Mouse (Mus musculus) stomach, postnatal 0 days (tissue): ENCODE measurements at regions not wholly inside any gene's neighbourhood (a gene's known extent, or its start where the extent isn't known, plus 50 kb on each side); places are given as distances from the start of the nearest gene placed in this dataset.

ENCODE experiments used
- ATAC-seq: fragments of 200-750 bp; cut with Nextera tagmentation; 2 replicates; pipeline ENCODE4 v1.8.0; 2017; ENCODE audit not compliant: low FRiP score, low TSS enrichment
- DNase-seq: peaks from one replicate; pipeline ENCODE4 v3.0.0-alpha.2; 2016; ENCODE audit warnings: low spot score
- H3K27ac ChIP-seq: fragments of 300-500 bp; sonication (generic); replicated peaks from 2 replicates; pipeline ENCODE4 v1.5.1; 2014; ENCODE audit warnings: mild to moderate bottlenecking, control low read depth
- H3K27me3 ChIP-seq: fragments of 300-500 bp; sonication (generic); 2 replicates; pipeline ENCODE4 v1.6.1; 2014; ENCODE audit warnings: low read length; ENCODE audit not compliant: control insufficient read depth, insufficient read depth
- H3K36me3 ChIP-seq: fragments of 300-500 bp; sonication (generic); 2 replicates; pipeline ENCODE4 v1.6.1; 2014; ENCODE audit warnings: low read length, mixed read lengths; ENCODE audit not compliant: control insufficient read depth, insufficient read depth
- H3K4me1 ChIP-seq: fragments of 300-500 bp; sonication (generic); replicated peaks from 2 replicates; pipeline ENCODE4 v1.6.1; 2014; ENCODE audit warnings: antibody characterized with exemption; ENCODE audit not compliant: control insufficient read depth, insufficient read depth
- H3K4me2 ChIP-seq: fragments of 300-500 bp; sonication (generic); replicated peaks from 2 replicates; pipeline ENCODE4 v1.6.1; 2014; ENCODE audit warnings: low read depth, mild to moderate bottlenecking, control low read depth, moderate library complexity
- H3K4me3 ChIP-seq: fragments of 300-500 bp; sonication (generic); 2 replicates; pipeline ENCODE4 v1.5.1; 2014; ENCODE audit warnings: low read depth, low read length, control low read depth
- H3K9ac ChIP-seq: fragments of 300-500 bp; sonication (generic); 2 replicates; pipeline ENCODE4 v1.6.1; 2014; ENCODE audit warnings: mild to moderate bottlenecking, low read length, control low read depth, mixed read lengths
- H3K9me3 ChIP-seq: fragments of 300-500 bp; sonication (generic); 2 replicates; pipeline ENCODE4 v1.6.1; 2016; ENCODE audit warnings: low read length; ENCODE audit not compliant: control insufficient read depth
- CTCF ChIP-seq: IDR thresholded peaks from 2 replicates; pipeline ENCODE4 v1.5.1; 2016; ENCODE audit warnings: antibody characterized with exemption, low read depth, mild to moderate bottlenecking, moderate library complexity
- EP300 ChIP-seq: optimal IDR thresholded peaks from 2 replicates; pipeline ENCODE3; 2016; ENCODE audit warnings: antibody characterized with exemption
- WGBS: fragments of 180-500 bp; shearing (Covaris S2); extraction: QIAGEN DNeasy Blood & Tissue Kit; methylation state at CpG from one replicate; pipeline ENCODE4 v1.1.7; 2014; 5-methylcytosine and 5-hydroxymethylcytosine counted together

GRCm38 (mm10) chr6:99895558-99895957 is 169.4 kb upstream of the Prok2 start:
- Histone ChIP-seq H3K4me3 (no peak overlapping the region), H3K27me3 (no peaks in the 10 kb centered on the region), H3K27ac (no peak overlapping the region), H3K9ac (no peak overlapping the region), H3K4me1 (no peaks in the 10 kb centered on the region), H3K4me2 (no peak overlapping the region), H3K9me3 (no peaks in the 10 kb centered on the region), H3K36me3 (no peaks in the 10 kb centered on the region)
- ATAC-seq (no peak), DNase-seq (no peak)
- 89% methylated on average over 4 of the region's 4 CpGs for WGBS
- TF ChIP-seq CTCF (no peak), EP300 (no peak)

GRCm38 (mm10) chr6:99893936-99894335 is 167.7 kb upstream of the Prok2 start:
- H3K9ac ChIP-seq = no peak overlapping the region
- no peak overlapping the region for H3K4me2 ChIP-seq
- H3K27me3 ChIP-seq = no peaks in the 10 kb centered on the region
- DNase-seq (no peak), ATAC-seq (no peak)
- no peaks in the 10 kb centered on the region for H3K9me3 ChIP-seq
- no peak overlapping the region for H3K4me3 ChIP-seq
- TF ChIP-seq CTCF (no peak), EP300 (no peak)
- no peak overlapping the region for H3K27ac ChIP-seq
- 30% methylated on average over 4 of the region's 4 CpGs for WGBS
- no peaks in the 10 kb centered on the region for H3K4me1 ChIP-seq
- H3K36me3 ChIP-seq = no peaks in the 10 kb centered on the region

GRCm38 (mm10) chr6:99892204-99892603 is 166.0 kb upstream of the Prok2 start:
- no peaks in the 10 kb centered on the region for H3K36me3 ChIP-seq
- no peak overlapping the region for H3K4me2 ChIP-seq
- DNase-seq (no peak), ATAC-seq (no peak)
- WGBS = 92% methylated on average over 9 of the region's 9 CpGs
- H3K27ac ChIP-seq = no peak overlapping the region
- no peaks in the 10 kb centered on the region for H3K27me3 ChIP-seq
- H3K4me3 ChIP-seq = no peak overlapping the region
- TF ChIP-seq EP300 (no peak), CTCF (no peak)
- no peak overlapping the region for H3K9ac ChIP-seq
- no peaks in the 10 kb centered on the region for H3K4me1 ChIP-seq
- H3K9me3 ChIP-seq = no peaks in the 10 kb centered on the region

- Histone ChIP-seq H3K4me2 (no peak overlapping the region), H3K9me3 (no peaks in the 10 kb centered on the region), H3K4me3 (no peak overlapping the region), H3K27ac (no peak overlapping the region), H3K4me1 (no peaks in the 10 kb centered on the region), H3K36me3 (no peaks in the 10 kb centered on the region), H3K9ac (no peak overlapping the region), H3K27me3 (no peaks in the 10 kb centered on the region)
- ATAC-seq (no peak), DNase-seq (no peak)
- TF ChIP-seq CTCF (no peak), EP300 (no peak)
- WGBS = 67% methylated on average over 2 of the region's 2 CpGs
These were observed 165.6 kb upstream of the Prok2 start for GRCm38 (mm10) chr6:99891790-99892189.

- Histone ChIP-seq H3K4me3 (no peak overlapping the region), H3K27ac (no peak overlapping the region), H3K4me1 (no peaks in the 10 kb centered on the region), H3K9me3 (no peaks in the 10 kb centered on the region), H3K27me3 (no peaks in the 10 kb centered on the region), H3K9ac (no peak overlapping the region), H3K36me3 (no peaks in the 10 kb centered on the region), H3K4me2 (no peak overlapping the region)
- DNase-seq (no peak), ATAC-seq (no peak)
- WGBS = 81% methylated on average over 5 of the region's 5 CpGs
- peak; percentile 52 for TF ChIP-seq CTCF
- TF ChIP-seq EP300 = no peak
These were observed 164.6 kb upstream of the Prok2 start for GRCm38 (mm10) chr6:99890805-99891204.

- no peaks in the 10 kb centered on the region for H3K4me1 ChIP-seq
- H3K27ac ChIP-seq = no peak overlapping the region
- DNase-seq = no peak
- H3K4me2 ChIP-seq = no peak overlapping the region
- no peaks in the 10 kb centered on the region for H3K36me3 ChIP-seq
- ATAC-seq = no peak
- no peak overlapping the region for H3K4me3 ChIP-seq
- H3K27me3 ChIP-seq = no peaks in the 10 kb centered on the region
- no peak overlapping the region for H3K9ac ChIP-seq
- 32% methylated on average over 9 of the region's 9 CpGs for WGBS
- no peaks in the 10 kb centered on the region for H3K9me3 ChIP-seq
- TF ChIP-seq EP300 (no peak), CTCF (no peak)
These were observed 162.9 kb upstream of the Prok2 start for GRCm38 (mm10) chr6:99889055-99889454.
